Mouse (Mus musculus) C2C12 (cell line): ENCODE measurements around the gene Ttc19.

Experiments used
- CEBPB ChIP-seq: IDR thresholded peaks from one replicate; pipeline ENCODE4 v1.6.1; 2011; ENCODE audit warnings: low read depth, mild to moderate bottlenecking, control low read depth, moderate library complexity
- CTCF ChIP-seq: IDR thresholded peaks from one replicate; pipeline ENCODE4 v1.5.1; 2011; ENCODE audit not compliant: control insufficient read depth, insufficient read depth, insufficient read length
- MAX ChIP-seq: IDR thresholded peaks from one replicate; pipeline ENCODE4 v1.6.1; 2011; ENCODE audit warnings: mild to moderate bottlenecking, control low read depth
- MYOD1 ChIP-seq: IDR thresholded peaks from one replicate; pipeline ENCODE4 v1.6.1; 2011; ENCODE audit warnings: low read depth; ENCODE audit not compliant: control insufficient read depth, insufficient read length

DNA sequence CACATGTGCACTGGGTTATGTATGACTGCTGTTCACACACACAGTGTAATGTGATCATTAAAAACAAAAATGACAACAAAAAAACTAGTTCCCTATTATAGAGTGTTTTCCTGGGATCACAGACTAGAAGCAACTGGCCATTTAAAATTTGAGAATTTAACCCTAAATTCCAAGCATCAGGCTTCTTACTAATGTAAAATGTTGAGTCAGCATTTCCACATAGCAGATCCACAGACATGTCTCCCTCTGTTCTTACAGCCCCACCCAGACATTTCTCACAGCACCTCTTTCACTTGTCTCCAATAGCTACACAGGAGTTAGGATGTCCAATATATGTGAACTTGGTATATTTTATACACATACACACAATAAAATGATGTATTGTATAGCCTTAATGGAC, 88.7 kb downstream of the Ttc19 start:
- no peak for TF ChIP-seq MYOD1
- TF ChIP-seq CTCF, result no peak
- no peak for TF ChIP-seq MAX
- no peak for TF ChIP-seq CEBPB
